Mouse (Mus musculus): ENCODE data around the gene Nbr1.

- TF ChIP-seq CTCF (IDR thresholded peaks at IDR 0.05; ENCODE audit: low read depth, low read length) (no peak), POLR2A (IDR thresholded peaks at IDR 0.05; ENCODE audit: borderline replicate concordance, low read depth, low read length) (no peak)
Measured at GRCm38 (mm10) chr11:101548526-101548925, 3.4 kb upstream of the Nbr1 start.
